22 mouse cellular contexts compared by ENCODE assay signal in the genomic region with DNA sequence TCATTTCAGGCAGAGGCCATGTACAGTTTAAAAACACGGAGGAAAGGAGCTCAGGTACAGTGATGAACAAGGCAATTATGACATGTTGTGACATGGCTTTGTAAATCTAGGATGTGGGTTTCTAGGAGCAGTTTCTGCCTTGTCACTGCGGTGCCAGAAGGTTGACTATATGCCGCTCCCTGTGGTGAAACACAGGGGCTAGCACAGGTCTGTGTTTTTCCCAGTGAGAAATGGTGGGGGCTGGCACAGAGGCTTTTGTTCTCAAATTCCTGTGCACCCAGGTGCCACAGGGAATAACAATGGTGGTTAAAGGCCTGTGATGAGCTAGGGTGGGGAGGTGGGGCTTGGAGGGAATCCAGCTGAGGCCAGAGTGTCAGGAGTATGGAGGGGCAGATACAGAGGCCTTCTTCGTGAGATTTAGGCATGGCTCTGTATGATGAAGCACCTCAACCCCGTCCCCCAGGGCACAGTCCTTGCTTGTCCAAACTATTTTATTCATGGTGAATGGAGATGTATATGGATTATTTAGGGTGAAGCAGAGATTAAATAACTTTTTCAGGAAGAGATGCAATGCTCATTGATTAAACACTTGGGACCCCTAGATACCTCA.
A peak's percentile ranks its signal among the peaks of the same experiment; 100 is the strongest.
DNase-seq lines count a peak whose midpoint lies in the region; ATAC-seq and TF ChIP-seq lines count a peak whose summit lies in the region.
"Had no signal": no experiment of that assay in that cellular context is flagged by ENCODE, and none has a peak within 500 bp of the region (broad histone marks: within the 10 kb centered on the region; RNA-seq: fewer than 3 reads in every experiment).

No protein-coding gene starts in this region.

- H3K9ac ChIP-seq in liver, embryonic 15.5 days: no peak overlapping the region
- no peak overlapping the region for H3K9ac ChIP-seq in liver, embryonic 11.5 days (ENCODE audit: low read depth, low read length)
- H3K9ac ChIP-seq in ES-E14 (ENCODE audit: insufficient read depth, low read depth, low read length, poor library complexity, severe bottlenecking): no peak overlapping the region
- no peak overlapping the region for H3K9ac ChIP-seq in embryonic facial prominence, embryonic 14.5 days (ENCODE audit: low read depth, low read length)
- H3K9ac ChIP-seq in midbrain, embryonic 15.5 days: no peak overlapping the region
- H3K9ac ChIP-seq: embryonic facial prominence, embryonic 15.5 days; forebrain, embryonic 15.5 days had no signal

- ATAC-seq in liver, embryonic 15.5 days (ENCODE audit: insufficient read depth): peak; percentile 28; the same call in 1 of the 2 replicates
- ATAC-seq in liver, embryonic 11.5 days (replicated peaks; ENCODE audit: low FRiP score): no peak
- peak; percentile 60; the same call in 1 of the 2 replicates for ATAC-seq in embryonic facial prominence, embryonic 14.5 days (ENCODE audit: low read depth)
- ATAC-seq in midbrain, embryonic 15.5 days (replicated peaks): peak; percentile 50
- ATAC-seq in erythroid progenitor cell, adult 5-6 weeks (replicated peaks; ENCODE audit: low FRiP score, poor library complexity, severe bottlenecking): no peak
- ATAC-seq: CD4-positive, CD25-positive, alpha-beta regulatory T cell, adult 4 months; forebrain, embryonic 15.5 days; hindbrain, embryonic 16.5 days had no signal

- no peak for DNase-seq in liver, embryonic 11.5 days (ENCODE audit: low spot score)
- DNase-seq in ES-E14 (ENCODE audit: low read depth, low spot score): peak; percentile 22
- DNase-seq in embryonic facial prominence, embryonic 14.5 days (ENCODE audit: low spot score): peak; percentile 8
- DNase-seq in heart, adult 11 months: no peak
- DNase-seq in lung, postnatal 10 days: no peak
- DNase-seq: cerebellum, adult 11 months; cerebellum, postnatal 36 days; gastrocnemius, adult 2 months; heart, adult 2 months; kidney, adult 8-10 months; kidney, postnatal 4 days; left cerebral cortex, postnatal 4 days; lung, adult 18-20 months; lung, postnatal 4 days; right cerebral cortex, postnatal 25 days had no signal

- H3K4me3 ChIP-seq in liver, embryonic 15.5 days (replicated peaks): no peak overlapping the region
- H3K4me3 ChIP-seq in liver, embryonic 11.5 days (ENCODE audit: low read depth, low read length): no peak overlapping the region
- H3K4me3 ChIP-seq in ES-E14 (ENCODE audit: insufficient read depth in 1 of 2, low read depth in 1 of 2, low read length in 2 of 2, poor library complexity in 1 of 2, severe bottlenecking in 1 of 2): no peak overlapping the region
- no peak overlapping the region for H3K4me3 ChIP-seq in embryonic facial prominence, embryonic 14.5 days (ENCODE audit: low read depth, low read length)
- no peak overlapping the region for H3K4me3 ChIP-seq in midbrain, embryonic 15.5 days
- H3K4me3 ChIP-seq: embryonic facial prominence, embryonic 15.5 days; forebrain, embryonic 15.5 days; gastrocnemius, adult 2 months; heart, adult 2 months had no signal

- in situ Hi-C loops in ES-E14 (cut with MboI; ENCODE audit: low sequenced_read_pairs in 2 of 2, unreplicated experiment in 2 of 2): no loop called here

- no peaks in the 10 kb centered on the region for H3K36me3 ChIP-seq in liver, embryonic 15.5 days (replicated peaks)
- no peaks in the 10 kb centered on the region for H3K36me3 ChIP-seq in liver, embryonic 11.5 days (ENCODE audit: control insufficient read depth, insufficient read depth, low read length)
- H3K36me3 ChIP-seq in ES-E14 (ENCODE audit: control insufficient read depth, insufficient read depth, low read length, poor library complexity, severe bottlenecking): no peaks in the 10 kb centered on the region
- H3K36me3 ChIP-seq in embryonic facial prominence, embryonic 14.5 days (ENCODE audit: control insufficient read depth, insufficient read depth, low read length): no peaks in the 10 kb centered on the region
- H3K36me3 ChIP-seq in midbrain, embryonic 15.5 days (replicated peaks): no peaks in the 10 kb centered on the region
- H3K36me3 ChIP-seq: embryonic facial prominence, embryonic 15.5 days; forebrain, embryonic 15.5 days had no signal

- WGBS in liver, embryonic 15.5 days (ENCODE audit: insufficient replicate concordance): 44% methylated on average over 5 of the region's 5 CpGs
- WGBS in liver, embryonic 11.5 days: 52% methylated on average over 5 of the region's 5 CpGs
- 36% methylated on average over 5 of the region's 5 CpGs for WGBS in embryonic facial prominence, embryonic 14.5 days
- WGBS in midbrain, embryonic 15.5 days: 27% methylated on average over 5 of the region's 5 CpGs

- no peaks in the 10 kb centered on the region for H3K27me3 ChIP-seq in liver, embryonic 15.5 days
- no peaks in the 10 kb centered on the region for H3K27me3 ChIP-seq in liver, embryonic 11.5 days (replicated peaks; ENCODE audit: control insufficient read depth, insufficient read depth, low read length)
- no peaks in the 10 kb centered on the region for H3K27me3 ChIP-seq in embryonic facial prominence, embryonic 14.5 days (replicated peaks; ENCODE audit: control insufficient read depth, insufficient read depth, low read length)
- H3K27me3 ChIP-seq in midbrain, embryonic 15.5 days (replicated peaks): no peaks in the 10 kb centered on the region
- H3K27me3 ChIP-seq: embryonic facial prominence, embryonic 15.5 days; forebrain, embryonic 15.5 days had no signal

- no peak overlapping the region for H3K27ac ChIP-seq in liver, embryonic 15.5 days (replicated peaks)
- no peak overlapping the region for H3K27ac ChIP-seq in liver, embryonic 11.5 days (ENCODE audit: low read depth, low read length)
- H3K27ac ChIP-seq in ES-E14 (ENCODE audit: insufficient read depth, low read depth, low read length, poor library complexity, severe bottlenecking): no peak overlapping the region
- no peak overlapping the region for H3K27ac ChIP-seq in embryonic facial prominence, embryonic 14.5 days (replicated peaks; ENCODE audit: low read depth, low read length)
- H3K27ac ChIP-seq in midbrain, embryonic 15.5 days: no peak overlapping the region
- H3K27ac ChIP-seq: embryonic facial prominence, embryonic 15.5 days; forebrain, embryonic 15.5 days; gastrocnemius, adult 2 months; heart, adult 2 months had no signal

- H3K9me3 ChIP-seq in liver, embryonic 15.5 days (replicated peaks): no peaks in the 10 kb centered on the region
- no peaks in the 10 kb centered on the region for H3K9me3 ChIP-seq in liver, embryonic 11.5 days (ENCODE audit: control insufficient read depth, low read length)
- no peaks in the 10 kb centered on the region for H3K9me3 ChIP-seq in ES-E14 (ENCODE audit: control insufficient read depth, insufficient read depth, low read depth, low read length)
- H3K9me3 ChIP-seq in embryonic facial prominence, embryonic 14.5 days (ENCODE audit: control insufficient read depth, low read length): no peaks in the 10 kb centered on the region
- H3K9me3 ChIP-seq in midbrain, embryonic 15.5 days: no peaks in the 10 kb centered on the region
- H3K9me3 ChIP-seq: embryonic facial prominence, embryonic 15.5 days; forebrain, embryonic 15.5 days had no signal

- H3K4me2 ChIP-seq in liver, embryonic 15.5 days: no peak overlapping the region
- H3K4me2 ChIP-seq in liver, embryonic 11.5 days: no peak overlapping the region
- H3K4me2 ChIP-seq in embryonic facial prominence, embryonic 14.5 days (ENCODE audit: low read depth, low read length): no peak overlapping the region
- H3K4me2 ChIP-seq in midbrain, embryonic 15.5 days: no peak overlapping the region
- H3K4me2 ChIP-seq: embryonic facial prominence, embryonic 15.5 days; forebrain, embryonic 15.5 days had no signal

- no peaks in the 10 kb centered on the region for H3K4me1 ChIP-seq in liver, embryonic 15.5 days (replicated peaks)
- no peaks in the 10 kb centered on the region for H3K4me1 ChIP-seq in liver, embryonic 11.5 days (replicated peaks; ENCODE audit: control insufficient read depth, insufficient read depth, low read length)
- peaks cover 2 to 7% of the 10 kb centered on the region in 2 experiments; a peak in 1 of 4 replicates for H3K4me1 ChIP-seq in ES-E14 (ENCODE audit: control insufficient read depth in 2 of 2, insufficient read depth in 2 of 2, low read length in 2 of 2, poor library complexity in 1 of 2)
- H3K4me1 ChIP-seq in embryonic facial prominence, embryonic 14.5 days (ENCODE audit: control insufficient read depth, insufficient read depth, low read length): no peaks in the 10 kb centered on the region
- H3K4me1 ChIP-seq in midbrain, embryonic 15.5 days: no peaks in the 10 kb centered on the region
- H3K4me1 ChIP-seq: embryonic facial prominence, embryonic 15.5 days; forebrain, embryonic 15.5 days had no signal

TF ChIP-seq in ES-E14, 5 proteins besides CTCF, POLR2A, EP300 and RAD21:
- no peak for TF ChIP-seq ZNF384 (IDR thresholded peaks at IDR 0.05; ENCODE audit: low read depth, low read length)
- no peak for TF ChIP-seq CHD2 (IDR thresholded peaks at IDR 0.05; ENCODE audit: low read depth, low read length)
- TF ChIP-seq MAFK (IDR thresholded peaks at IDR 0.05; ENCODE audit: insufficient read depth, low read depth, low read length): peak; percentile 48; the same call in 1 of the 2 replicates
- no peak for TF ChIP-seq ZC3H11A (IDR thresholded peaks at IDR 0.05; ENCODE audit: borderline replicate concordance, low read depth, low read length)

Comparison
In these comparisons a context has a peak if more than half of its experiments do, and no peak if none do; other contexts are left out.
1. ATAC-seq: peak in liver, embryonic 15.5 days (single experiment), embryonic facial prominence, embryonic 14.5 days (single experiment) and midbrain, embryonic 15.5 days (single experiment); none in liver, embryonic 11.5 days (single experiment) and erythroid progenitor cell, adult 5-6 weeks (single experiment).
2. DNase-seq: peak in ES-E14 (single experiment) and embryonic facial prominence, embryonic 14.5 days (single experiment); none in liver, embryonic 11.5 days (single experiment), heart, adult 11 months (single experiment) and lung, postnatal 10 days (single experiment).